ENCODE assay signal across 30 mouse cellular contexts in genomic region chr6:142392312-142392711, GRCm38 (mm10). TPM values are rescaled to one million over a fixed set of nuclear protein-coding genes. Genes with fewer than 3 reads are reported as not detected.
"Had no signal": no experiment of that assay in that cellular context is flagged by ENCODE, and none has a peak within 500 bp of the region (broad histone marks: within the 10 kb centered on the region; RNA-seq: fewer than 3 reads in every experiment).

No protein-coding gene starts in this region.

- ATAC-seq: hindbrain, postnatal 0 days; intestine, embryonic 16.5 days; liver, embryonic 12.5 days had no signal

- H3K4me3 ChIP-seq: heart, embryonic 10.5 days; hindbrain, embryonic 13.5 days; hindbrain, embryonic 15.5 days; kidney, embryonic 15.5 days; layer of hippocampus, adult 2 months; left cerebral cortex, adult 2 months; limb, embryonic 10.5 days; limb, embryonic 12.5 days; liver, embryonic 12.5 days; liver, embryonic 15.5 days had no signal

- DNase-seq: gastrocnemius, postnatal 14 days; gastrocnemius, postnatal 36 days; heart, adult 18-20 months; heart, postnatal 14 days; heart, postnatal 36 days; kidney, adult 11 months; kidney, adult 2 months; kidney, adult 9 months; kidney, postnatal 14 days; kidney, postnatal 4 days had no signal

- H3K27me3 ChIP-seq: hindbrain, embryonic 13.5 days; hindbrain, embryonic 15.5 days; kidney, embryonic 15.5 days; limb, embryonic 12.5 days; liver, embryonic 12.5 days; liver, embryonic 15.5 days had no signal

- H3K4me2 ChIP-seq: hindbrain, embryonic 13.5 days; hindbrain, embryonic 15.5 days; kidney, embryonic 15.5 days; limb, embryonic 12.5 days; liver, embryonic 12.5 days; liver, embryonic 15.5 days had no signal

- H3K9ac ChIP-seq: hindbrain, embryonic 13.5 days; hindbrain, embryonic 15.5 days; kidney, embryonic 15.5 days; limb, embryonic 12.5 days; liver, embryonic 12.5 days; liver, embryonic 15.5 days had no signal

- H3K9me3 ChIP-seq: heart, embryonic 10.5 days; hindbrain, embryonic 13.5 days; hindbrain, embryonic 15.5 days; kidney, embryonic 15.5 days; limb, embryonic 10.5 days; limb, embryonic 12.5 days; liver, embryonic 12.5 days; liver, embryonic 15.5 days had no signal

- H3K27ac ChIP-seq: heart, embryonic 10.5 days; hindbrain, embryonic 13.5 days; hindbrain, embryonic 15.5 days; hindbrain, postnatal 0 days; kidney, embryonic 15.5 days; kidney, postnatal 0 days; layer of hippocampus, adult 2 months; left cerebral cortex, adult 2 months; limb, embryonic 10.5 days; limb, embryonic 12.5 days; liver, embryonic 12.5 days; liver, embryonic 15.5 days had no signal

RNA-seq across cellular contexts. Expression of gene Spx, which starts 20.9 kb away (rescaled TPM):
- total RNA-seq: gastrocnemius, adult 18-20 months; gastrocnemius, adult 8-10 months; gastrocnemius, postnatal 36 days; heart, adult 18-20 months; heart, adult 8-10 months; heart, postnatal 14 days; heart, postnatal 36 days; hematopoietic stem cell, adult 5-6 weeks; liver, adult 2 months had no signal
- polyA plus RNA-seq: heart, embryonic 14.5 days; heart, embryonic 16.5 days; liver, adult 2 months had no signal
